Mouse (Mus musculus): ENCODE results near the gene Calr.

- TF ChIP-seq POLR2A (IDR thresholded peaks at IDR 0.05; ENCODE audit: borderline replicate concordance, extremely low read depth, insufficient read depth, insufficient read length, poor library complexity, severe bottlenecking) (no peak), CTCF (IDR thresholded peaks at IDR 0.05; ENCODE audit: borderline replicate concordance, extremely low read depth, insufficient read depth, insufficient read length) (no peak)
Measured at GRCm38 (mm10) chr8:84856434-84856833, 9.7 kb upstream of the Calr start.

Measured in brain, embryonic 14.5 days (tissue).